Mouse (Mus musculus) left cerebral cortex, postnatal 36 days (tissue): ENCODE data around the gene Hist1h3d. TPM values are rescaled to one million over a fixed set of nuclear protein-coding genes. Genes with fewer than 3 reads are reported as not detected.
"Not testable (repeated sequence)": the region's sequence is repeated elsewhere in the genome, so short reads cannot be mapped to it uniquely, and the experiment has no call there.

Source experiments
- DNase-seq, 2 experiments: peaks; one replicate each; pipeline ENCODE4 v3.0.0; 2021 to 2022; ENCODE audit warnings: low spot score in 2 of 2, mixed read lengths in 1 of 2
- intact Hi-C: fragments of 180-260 bp; cut with DNase I; formaldehyde crosslinking; loops from one replicate; pipeline ENCODE4 v1.15.1; 2025
- total RNA-seq, 2 experiments: library from RNA; stranded (reverse); gene quantifications; 2 replicates each; pipeline ENCODE4 v1.2.3; 2021

The Hist1h3d gene
- total RNA-seq, 2 experiments from 2014 or later, result 7.7 to 10.8 TPM

GRCm38 (mm10) chr13:23560699-23561098, 14.9 kb upstream of the Hist1h3d start:
- DNase-seq, intact Hi-C loops: not testable (repeated sequence)

GRCm38 (mm10) chr13:23561531-23561882, 14.1 kb upstream of the Hist1h3d start:
- intact Hi-C loops, result not testable (repeated sequence)

GRCm38 (mm10) chr13:23561883-23562659, 13.5 kb upstream of the Hist1h3d start, which contains the start of gene Hist1h3e:
Hist1h3e (minus strand) TSS chr13:23562369.
- DNase-seq, result peak; percentile 94 to 95
- intact Hi-C loops, result not testable (repeated sequence)

More at GRCm38 (mm10) chr13:23561531-23561882, 14.1 kb upstream of the Hist1h3d start:
- not testable (repeated sequence) for DNase-seq

DNA sequence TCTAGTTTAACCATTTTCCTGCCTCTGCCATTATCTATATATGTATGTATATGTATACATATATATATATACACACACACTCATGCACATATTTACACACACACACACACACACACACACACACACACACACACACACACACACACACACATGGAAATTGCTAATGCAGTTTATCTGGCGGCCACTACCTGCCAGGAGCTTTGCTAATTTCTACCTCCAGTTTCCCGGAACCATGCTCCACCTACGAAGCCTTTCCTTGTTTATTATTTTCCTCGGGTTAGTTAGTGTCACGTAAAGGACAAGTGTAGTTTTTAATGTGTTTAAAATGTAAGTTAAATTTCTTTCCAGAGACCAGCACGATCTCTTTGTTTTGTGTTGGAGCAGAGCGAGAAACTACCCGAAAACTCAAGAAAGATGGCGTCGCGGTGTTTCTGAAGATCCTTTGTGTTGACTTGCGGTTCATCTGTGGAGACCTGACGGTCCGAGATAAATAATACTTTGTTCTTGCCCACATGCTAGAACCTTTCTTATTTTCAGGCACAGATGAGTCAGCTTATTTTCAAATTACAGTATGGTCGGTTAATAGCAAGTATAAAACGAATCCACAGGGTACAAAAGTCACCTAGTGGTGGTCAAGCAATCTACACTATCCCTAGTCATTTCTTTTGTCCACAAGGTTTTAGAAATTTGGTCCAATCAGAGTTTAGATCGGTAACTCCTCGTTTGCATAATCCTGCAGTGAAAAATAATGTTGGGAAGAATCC, 12.7 kb upstream of the Hist1h3d start:
- DNase-seq, result peak in 1 of 2 experiments; percentile 43
- intact Hi-C loops, result no loop called here

GRCm38 (mm10) chr13:23564482-23564881, 11.1 kb upstream of the Hist1h3d start:
- intact Hi-C loops, result no loop called here
- DNase-seq, result no peak

- peak in 1 of 2 experiments; percentile 82 for DNase-seq
- intact Hi-C loops, result not testable (repeated sequence)
These were observed 5.1 kb upstream of the Hist1h3d start for GRCm38 (mm10) chr13:23570261-23571021.

GRCm38 (mm10) chr13:23571022-23571503, 4.5 kb upstream of the Hist1h3d start, which contains the start of the genes Hist1h2ae and Hist1h2bg:
Hist1h2ae (minus strand) TSS chr13:23571220.
Hist1h2bg (plus strand) TSS chr13:23571396.
- peak; percentile 62 to 81 for DNase-seq
- intact Hi-C loops, result no loop called here

DNA sequence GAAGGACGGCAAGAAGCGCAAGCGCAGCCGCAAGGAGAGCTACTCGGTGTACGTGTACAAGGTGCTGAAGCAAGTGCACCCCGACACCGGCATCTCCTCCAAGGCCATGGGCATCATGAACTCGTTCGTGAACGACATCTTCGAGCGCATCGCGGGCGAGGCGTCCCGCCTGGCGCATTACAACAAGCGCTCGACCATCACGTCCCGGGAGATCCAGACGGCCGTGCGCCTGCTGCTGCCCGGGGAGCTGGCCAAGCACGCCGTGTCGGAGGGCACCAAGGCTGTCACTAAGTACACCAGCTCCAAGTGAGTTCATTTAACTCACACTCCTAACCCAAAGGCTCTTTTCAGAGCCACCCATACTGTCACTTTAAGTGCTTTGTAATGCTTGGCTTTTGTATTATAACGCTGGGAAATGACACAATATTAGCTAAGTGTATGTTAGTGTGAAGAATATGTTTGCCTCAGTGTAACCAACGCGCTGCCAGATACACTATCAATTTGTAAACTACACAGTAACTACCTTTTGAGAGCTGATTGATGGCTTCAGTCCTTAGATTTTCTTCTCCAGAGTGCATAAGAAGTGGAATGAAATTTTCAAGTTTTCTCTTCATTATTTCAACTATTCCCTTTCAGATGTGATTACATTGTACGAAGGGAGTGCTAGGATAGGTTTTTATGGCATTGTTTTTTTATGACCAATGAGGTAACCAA, 3.9 kb upstream of the Hist1h3d start:
- DNase-seq, intact Hi-C loops: not testable (repeated sequence)

DNA sequence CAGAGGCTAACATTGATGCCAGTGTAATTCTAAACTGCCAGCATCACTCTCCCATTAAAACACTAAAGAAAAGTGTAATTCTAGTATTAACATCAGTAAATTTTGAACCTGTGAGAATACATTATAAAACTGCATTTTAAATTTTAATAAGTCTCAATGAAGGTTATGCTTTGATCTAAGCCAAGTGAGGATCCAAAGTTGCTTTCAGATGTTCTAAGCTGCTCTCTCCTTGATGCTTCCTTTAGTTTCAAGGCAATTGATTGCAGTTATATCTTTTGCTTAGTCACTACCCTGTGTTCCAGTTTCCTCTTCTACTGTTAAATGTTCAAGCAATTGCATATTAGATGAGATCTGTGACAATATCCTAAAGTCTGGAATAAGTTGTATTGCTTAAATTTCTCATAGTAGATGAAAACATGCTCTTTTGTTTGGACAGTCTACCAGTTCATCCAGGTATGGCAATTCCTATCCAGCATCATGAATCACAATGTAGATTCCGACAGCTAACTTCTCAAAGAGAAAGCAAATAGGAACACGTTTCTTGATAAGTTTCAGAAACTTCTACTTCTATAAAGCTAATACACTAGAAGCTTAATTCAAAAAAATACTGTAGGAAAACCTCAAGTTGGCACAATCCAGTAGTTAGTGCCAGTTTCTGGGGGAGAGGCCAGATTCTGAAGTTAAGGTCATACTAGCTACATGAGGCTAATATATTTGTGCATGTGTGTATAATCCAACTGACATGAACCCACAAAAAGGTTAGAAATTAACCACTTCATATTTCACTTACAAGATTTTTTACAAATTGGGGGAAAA, 3.1 kb upstream of the Hist1h3d start:
- DNase-seq, result no peak
- intact Hi-C loops, result no loop called here

- DNase-seq, intact Hi-C loops: not testable (repeated sequence)
These were observed 2.3 kb upstream of the Hist1h3d start for GRCm38 (mm10) chr13:23573034-23573897.

DNA sequence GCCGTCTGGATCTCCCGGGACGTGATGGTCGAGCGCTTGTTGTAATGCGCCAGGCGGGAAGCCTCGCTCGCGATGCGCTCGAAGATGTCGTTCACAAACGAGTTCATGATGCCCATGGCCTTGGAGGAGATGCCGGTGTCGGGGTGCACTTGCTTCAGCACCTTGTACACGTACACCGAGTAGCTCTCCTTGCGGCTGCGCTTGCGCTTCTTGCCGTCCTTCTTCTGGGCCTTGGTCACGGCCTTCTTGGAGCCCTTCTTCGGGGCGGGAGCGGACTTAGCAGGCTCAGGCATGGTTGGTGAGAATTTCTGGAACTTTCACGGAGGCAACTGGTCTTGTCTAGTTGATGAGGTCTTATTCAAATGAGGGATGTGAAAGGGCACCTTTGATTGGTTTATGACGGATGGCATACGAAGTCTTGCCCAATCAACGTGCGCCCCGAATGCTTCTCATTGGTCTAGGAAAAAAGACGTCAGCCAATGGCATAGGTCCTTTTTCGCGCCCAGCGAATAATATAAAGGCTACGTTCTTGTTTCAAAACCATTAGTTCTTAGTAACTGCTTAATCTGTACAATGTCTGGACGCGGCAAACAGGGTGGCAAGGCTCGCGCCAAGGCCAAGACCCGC, 1.6 kb upstream of the Hist1h3d start, which contains the start of the genes Hist1h2bf and Hist1h2ad:
Gene Hist1h2bf, minus strand, starts transcription at position 299 of the 627 bp plus-strand sequence.
Gene Hist1h2ad, plus strand, starts transcription at position 484 of the 627 bp plus-strand sequence.
- intact Hi-C loops, result not testable (repeated sequence)
- peak; percentile 90 to 92 for DNase-seq

DNA sequence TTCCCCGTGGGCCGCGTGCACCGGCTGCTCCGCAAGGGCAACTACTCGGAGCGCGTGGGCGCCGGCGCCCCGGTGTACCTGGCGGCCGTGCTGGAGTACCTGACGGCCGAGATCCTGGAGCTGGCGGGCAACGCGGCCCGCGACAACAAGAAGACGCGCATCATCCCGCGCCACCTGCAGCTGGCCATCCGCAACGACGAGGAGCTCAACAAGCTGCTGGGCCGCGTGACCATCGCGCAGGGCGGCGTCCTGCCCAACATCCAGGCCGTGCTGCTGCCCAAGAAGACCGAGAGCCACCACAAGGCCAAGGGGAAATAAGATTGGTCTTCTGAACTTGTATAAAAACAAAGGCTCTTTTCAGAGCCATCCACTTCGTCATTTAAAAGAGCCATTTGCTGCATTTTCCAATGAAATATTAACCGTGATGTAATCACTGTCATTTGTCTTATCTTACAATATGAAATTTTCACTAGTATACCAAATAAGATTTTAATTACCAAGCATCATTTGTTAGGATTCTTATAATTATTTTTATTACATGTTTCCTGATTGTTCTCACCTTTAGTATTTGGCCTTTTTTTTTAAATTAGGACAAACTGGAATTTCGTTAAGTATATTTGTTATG, 905 bp upstream of the Hist1h3d start:
- DNase-seq, intact Hi-C loops: not testable (repeated sequence)

- intact Hi-C loops, result not testable (repeated sequence)
- peak; percentile 24 to 38 for DNase-seq
These were observed 326 bp downstream of the Hist1h3d start for GRCm38 (mm10) chr13:23575864-23576313.

- DNase-seq, result no peak
- intact Hi-C loops, result no loop called here
These were observed 853 bp downstream of the Hist1h3d start for GRCm38 (mm10) chr13:23576351-23576881.

DNA sequence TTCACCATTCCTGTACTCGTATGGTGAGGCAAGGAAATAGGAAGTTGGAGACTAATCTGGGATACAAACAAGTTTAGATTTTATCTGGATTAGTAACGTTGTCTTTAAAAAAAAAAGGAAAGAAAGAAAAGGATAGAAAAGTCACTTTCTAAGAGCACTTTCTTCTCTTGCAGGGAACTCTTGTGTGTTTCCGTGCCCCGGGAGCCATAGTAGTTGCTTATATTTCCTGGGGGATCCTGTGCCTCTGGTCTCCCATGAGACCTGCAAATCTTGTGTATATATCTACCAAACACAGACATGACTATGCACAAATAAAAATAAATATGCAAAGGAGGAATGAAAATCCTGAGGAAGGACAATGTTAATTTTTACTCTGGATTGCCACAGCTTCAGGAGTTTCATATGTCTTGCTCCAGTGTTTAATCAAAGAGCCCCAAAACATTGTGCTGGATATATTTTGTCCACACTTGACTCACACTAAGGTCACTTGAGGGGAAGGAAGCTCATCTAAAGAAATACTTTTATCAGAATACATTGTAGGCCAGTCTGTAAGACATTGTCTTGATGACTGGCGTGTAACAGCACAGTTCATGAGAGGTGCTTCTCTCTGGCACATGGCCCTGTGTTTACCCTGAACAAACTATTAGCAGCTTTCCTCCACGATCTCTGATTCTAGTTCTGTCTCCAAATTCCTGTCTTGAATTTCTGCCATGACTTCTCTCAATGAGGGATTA, 1.5 kb downstream of the Hist1h3d start:
- DNase-seq, result no peak
- intact Hi-C loops, result no loop called here
